Comparison of ENCODE assay signal across 24 mouse cellular contexts in the genomic region with DNA sequence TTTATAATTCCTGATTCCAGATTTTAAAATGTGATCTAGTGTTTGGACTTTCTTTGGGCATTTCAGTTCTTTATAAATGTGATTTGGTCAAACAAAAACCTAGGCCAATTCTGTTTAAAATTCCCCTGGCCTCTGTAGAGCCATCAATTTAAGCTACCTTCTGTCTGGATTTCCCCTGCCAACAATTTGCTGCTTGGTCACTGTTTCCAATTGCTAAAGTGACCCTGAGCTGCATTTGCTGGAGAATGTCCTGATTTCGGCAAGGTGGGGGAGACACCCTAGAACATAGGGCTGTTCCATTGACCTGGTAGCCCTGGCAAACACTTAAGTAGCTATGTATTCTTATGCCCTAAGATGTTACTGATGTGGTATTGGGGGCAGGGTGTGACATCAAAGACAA.
DNase-seq lines count a peak whose midpoint lies in the region; ATAC-seq lines count a peak whose summit lies in the region.
"Had no signal": no experiment of that assay in that cellular context is flagged by ENCODE, and none has a peak within 500 bp of the region (broad histone marks: within the 10 kb centered on the region; RNA-seq: fewer than 3 reads in every experiment).

No protein-coding gene starts in this region.

- ATAC-seq in midbrain, embryonic 11.5 days (ENCODE audit: low FRiP score): no peak
- ATAC-seq in midbrain, embryonic 14.5 days (ENCODE audit: low FRiP score, low TSS enrichment): no peak
- ATAC-seq: activated CD4-positive, CD25-positive, alpha-beta regulatory T cell, adult 4 months; CD4-positive, CD25-positive, alpha-beta regulatory T cell, adult 4 months; forebrain, embryonic 14.5 days; forebrain, embryonic 16.5 days; Patski had no signal

- WGBS in midbrain, embryonic 11.5 days: 91% methylated on average over 1 of the region's 1 CpGs
- WGBS in midbrain, embryonic 14.5 days: 93% methylated on average over 1 of the region's 1 CpGs

- H3K9me3 ChIP-seq in midbrain, embryonic 11.5 days (ENCODE audit: control insufficient read depth, low read length): no peaks in the 10 kb centered on the region
- H3K9me3 ChIP-seq in midbrain, embryonic 14.5 days (ENCODE audit: control insufficient read depth, low read length): no peaks in the 10 kb centered on the region
- H3K9me3 ChIP-seq: embryonic facial prominence, embryonic 13.5 days; embryonic facial prominence, embryonic 15.5 days; forebrain, embryonic 10.5 days; forebrain, embryonic 12.5 days had no signal

- H3K27ac ChIP-seq in midbrain, embryonic 11.5 days (ENCODE audit: low read depth, low read length): no peak overlapping the region
- H3K27ac ChIP-seq in midbrain, embryonic 14.5 days (replicated peaks; ENCODE audit: low read depth, low read length): no peak overlapping the region
- H3K27ac ChIP-seq: embryonic facial prominence, embryonic 13.5 days; embryonic facial prominence, embryonic 15.5 days; forebrain, embryonic 10.5 days; forebrain, embryonic 12.5 days had no signal

- H3K4me3 ChIP-seq in midbrain, embryonic 11.5 days (ENCODE audit: low read depth, low read length): no peak overlapping the region
- no peak overlapping the region for H3K4me3 ChIP-seq in midbrain, embryonic 14.5 days (replicated peaks; ENCODE audit: low read depth, low read length)
- H3K4me3 ChIP-seq: embryonic facial prominence, embryonic 13.5 days; embryonic facial prominence, embryonic 15.5 days; erythroblast, embryonic 14.5 days; forebrain, embryonic 10.5 days; forebrain, embryonic 12.5 days had no signal

- H3K4me1 ChIP-seq in midbrain, embryonic 11.5 days (ENCODE audit: control insufficient read depth, insufficient read depth, low read length): no peaks in the 10 kb centered on the region
- no peaks in the 10 kb centered on the region for H3K4me1 ChIP-seq in midbrain, embryonic 14.5 days (ENCODE audit: control insufficient read depth, insufficient read depth, low read length)
- H3K4me1 ChIP-seq: embryonic facial prominence, embryonic 13.5 days; embryonic facial prominence, embryonic 15.5 days; forebrain, embryonic 10.5 days; forebrain, embryonic 12.5 days had no signal

- DNase-seq in adrenal gland, adult 2 months: peak; percentile 6
- no peak for DNase-seq in adrenal gland, postnatal 4 days (ENCODE audit: low spot score in 2 of 2)
- peak; percentile 2 for DNase-seq in cerebellum, adult 9-11 months
- no peak for DNase-seq in cerebellum, adult 8-10 months
- DNase-seq in cerebellum, postnatal 14 days: peak; percentile 36 to 60
- DNase-seq in cerebellum, postnatal 4 days (ENCODE audit: low spot score in 2 of 2): no peak
- peak; percentile 68 for DNase-seq in midbrain, embryonic 11.5 days (ENCODE audit: low spot score, missing footprints)
- no peak for DNase-seq in midbrain, embryonic 14.5 days
- DNase-seq: adrenal gland, postnatal 10 days; adrenal gland, postnatal 25 days; B cell, adult 2 months; embryo, embryonic 11 days had no signal

- no peak overlapping the region for H3K4me2 ChIP-seq in midbrain, embryonic 11.5 days
- no peak overlapping the region for H3K4me2 ChIP-seq in midbrain, embryonic 14.5 days (ENCODE audit: low read length)
- H3K4me2 ChIP-seq: embryonic facial prominence, embryonic 13.5 days; embryonic facial prominence, embryonic 15.5 days; forebrain, embryonic 12.5 days had no signal

- H3K27me3 ChIP-seq in midbrain, embryonic 11.5 days (ENCODE audit: control insufficient read depth, insufficient read depth, low read length): no peaks in the 10 kb centered on the region
- no peaks in the 10 kb centered on the region for H3K27me3 ChIP-seq in midbrain, embryonic 14.5 days (ENCODE audit: control insufficient read depth, insufficient read depth, low read length)
- H3K27me3 ChIP-seq: CH12.LX; embryonic facial prominence, embryonic 13.5 days; embryonic facial prominence, embryonic 15.5 days; forebrain, embryonic 12.5 days had no signal

- H3K36me3 ChIP-seq in midbrain, embryonic 11.5 days (ENCODE audit: control insufficient read depth, insufficient read depth, low read length): no peaks in the 10 kb centered on the region
- no peaks in the 10 kb centered on the region for H3K36me3 ChIP-seq in midbrain, embryonic 14.5 days (ENCODE audit: control insufficient read depth, insufficient read depth, low read length)
- H3K36me3 ChIP-seq: embryonic facial prominence, embryonic 13.5 days; embryonic facial prominence, embryonic 15.5 days; forebrain, embryonic 10.5 days; forebrain, embryonic 12.5 days; G1E had no signal

- no peak overlapping the region for H3K9ac ChIP-seq in midbrain, embryonic 11.5 days (ENCODE audit: low read length)
- H3K9ac ChIP-seq in midbrain, embryonic 14.5 days (replicated peaks; ENCODE audit: low read length): no peak overlapping the region
- H3K9ac ChIP-seq: embryonic facial prominence, embryonic 13.5 days; embryonic facial prominence, embryonic 15.5 days; forebrain, embryonic 12.5 days had no signal

Comparison
In these comparisons a context has a peak if more than half of its experiments do, and no peak if none do; other contexts are left out.
1. DNase-seq: peak in adrenal gland, adult 2 months (single experiment), cerebellum, adult 9-11 months (single experiment), cerebellum, postnatal 14 days (2 of 2) and midbrain, embryonic 11.5 days (single experiment); none in adrenal gland, postnatal 4 days (0 of 2), cerebellum, adult 8-10 months (single experiment), cerebellum, postnatal 4 days (0 of 2) and midbrain, embryonic 14.5 days (single experiment).